8 mouse cellular contexts compared by ENCODE assay signal in the genomic region with DNA sequence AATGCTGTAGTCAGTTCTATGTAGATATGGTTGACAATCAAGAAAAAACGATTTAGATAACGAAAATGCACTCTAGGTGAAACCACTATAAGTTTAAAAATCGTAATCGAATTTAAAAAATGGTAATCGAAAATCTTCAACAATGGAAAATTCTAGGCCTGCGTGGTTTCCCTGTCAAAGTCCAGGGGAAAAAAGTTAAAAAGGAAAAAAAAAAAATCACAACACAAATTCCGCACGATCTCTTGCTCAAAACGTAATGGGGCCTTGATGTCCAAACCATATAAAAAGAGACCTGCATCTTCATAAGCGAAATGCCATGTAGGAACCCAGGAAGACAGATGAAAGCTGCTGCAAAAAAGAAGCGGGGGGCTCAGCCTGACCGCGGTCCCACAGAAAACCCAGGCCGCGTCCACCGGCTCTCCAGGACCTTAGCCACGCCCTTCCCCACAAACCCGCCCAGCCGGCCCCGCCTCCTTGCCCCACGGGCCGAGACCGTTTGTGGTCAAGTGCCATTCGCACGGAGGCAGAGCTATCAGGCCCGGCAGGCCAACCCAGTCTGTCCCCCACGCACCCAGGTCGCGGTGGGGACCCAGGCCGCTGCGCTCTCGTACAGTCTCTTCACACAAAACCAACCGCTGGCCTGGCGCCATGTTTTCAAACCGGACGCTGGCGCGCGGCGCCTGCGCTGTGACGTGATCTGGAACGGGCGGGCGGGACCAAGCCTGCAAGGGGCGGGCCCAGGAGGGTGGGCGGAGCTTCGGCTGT. TPM values are rescaled to one million over a fixed set of nuclear protein-coding genes. Genes with fewer than 3 reads are reported as not detected.
DNase-seq lines count a peak whose midpoint lies in the region; ATAC-seq and TF ChIP-seq lines count a peak whose summit lies in the region.

TSS of gene Cep72 (minus strand) at position 687 of the 765 bp plus-strand sequence.

- TF ChIP-seq CTCF in ES-Bruce4 (IDR thresholded peaks at IDR 0.05; ENCODE audit: low read depth, low read length) = no peak
- TF ChIP-seq CTCF in stomach, postnatal 0 days (IDR thresholded peaks at IDR 0.05; ENCODE audit: low read depth) = no peak

- H3K27ac ChIP-seq in ES-Bruce4 (ENCODE audit: insufficient read depth, low read length) = no peak within 1 kb of the TSS
- peak within 1 kb of the TSS; percentile 70 for H3K27ac ChIP-seq in forebrain, embryonic 14.5 days (ENCODE audit: low read depth, low read length)
- H3K27ac ChIP-seq in liver, embryonic 16.5 days (ENCODE audit: low read length) = peak within 1 kb of the TSS; percentile 92
- H3K27ac ChIP-seq in neural tube, embryonic 12.5 days = peak within 1 kb of the TSS; percentile 27; the same call in 1 of the 2 replicates
- peak within 1 kb of the TSS; percentile 86 for H3K27ac ChIP-seq in stomach, postnatal 0 days (replicated peaks)

- no peaks in the 10 kb centered on the region; the same call in 1 of the 2 replicates for H3K36me3 ChIP-seq in ES-Bruce4 (ENCODE audit: control insufficient read depth, insufficient read depth, low read length, poor library complexity, severe bottlenecking)
- peaks cover 12% of the 10 kb centered on the region; the same call in 1 of the 2 replicates for H3K36me3 ChIP-seq in forebrain, embryonic 14.5 days (ENCODE audit: control insufficient read depth, insufficient read depth, low read length)
- no peaks in the 10 kb centered on the region for H3K36me3 ChIP-seq in liver, embryonic 16.5 days (ENCODE audit: control insufficient read depth, insufficient read depth)
- peaks cover 11% of the 10 kb centered on the region; the same call in 1 of the 2 replicates for H3K36me3 ChIP-seq in neural tube, embryonic 12.5 days
- H3K36me3 ChIP-seq in stomach, postnatal 0 days (ENCODE audit: control insufficient read depth, insufficient read depth, low read length) = no peaks in the 10 kb centered on the region

- no peaks in the 10 kb centered on the region for H3K9me3 ChIP-seq in ES-Bruce4 (replicated peaks; ENCODE audit: control insufficient read depth, insufficient read depth, low read length, poor library complexity, severe bottlenecking)
- H3K9me3 ChIP-seq in forebrain, embryonic 14.5 days (replicated peaks; ENCODE audit: control insufficient read depth, low read length) = no peaks in the 10 kb centered on the region
- no peaks in the 10 kb centered on the region for H3K9me3 ChIP-seq in liver, embryonic 16.5 days (replicated peaks; ENCODE audit: control insufficient read depth, low read length)
- H3K9me3 ChIP-seq in neural tube, embryonic 12.5 days = no peaks in the 10 kb centered on the region
- no peaks in the 10 kb centered on the region for H3K9me3 ChIP-seq in stomach, postnatal 0 days (ENCODE audit: control insufficient read depth, low read length)

- TF ChIP-seq POLR2A in ES-Bruce4 (IDR thresholded peaks at IDR 0.05; ENCODE audit: insufficient read depth, low read length) = no peak

- DNase-seq in cerebellum, adult 11 months = peak; percentile 79
- peak; percentile 94 for DNase-seq in forebrain, embryonic 14.5 days (ENCODE audit: low spot score)
- peak; percentile 95 to 96 for DNase-seq in heart, postnatal 10 days
- DNase-seq in kidney, postnatal 4 days = peak; percentile 97
- DNase-seq in stomach, postnatal 0 days (ENCODE audit: low spot score) = peak; percentile 95

- no peak for TF ChIP-seq EP300 in ES-Bruce4 (IDR thresholded peaks at IDR 0.05; ENCODE audit: insufficient read depth, low read depth, low read length)
- TF ChIP-seq EP300 in stomach, postnatal 0 days (optimal IDR thresholded peaks at IDR 0.05) = no peak

- no peaks in the 10 kb centered on the region for H3K4me1 ChIP-seq in ES-Bruce4 (ENCODE audit: control insufficient read depth, insufficient read depth, low read length)
- H3K4me1 ChIP-seq in forebrain, embryonic 14.5 days (ENCODE audit: control insufficient read depth, insufficient read depth, low read length) = no peaks in the 10 kb centered on the region
- peaks cover 15% of the 10 kb centered on the region for H3K4me1 ChIP-seq in liver, embryonic 16.5 days (ENCODE audit: control insufficient read depth, low read depth, low read length)
- H3K4me1 ChIP-seq in neural tube, embryonic 12.5 days = no peaks in the 10 kb centered on the region
- H3K4me1 ChIP-seq in stomach, postnatal 0 days (replicated peaks; ENCODE audit: control insufficient read depth, insufficient read depth) = no peaks in the 10 kb centered on the region

- 4% methylated on average over 47 of the region's 48 CpGs for WGBS in forebrain, embryonic 14.5 days
- 3% methylated on average over 43 of the region's 48 CpGs for WGBS in liver, embryonic 16.5 days (ENCODE audit: insufficient replicate concordance)
- WGBS in neural tube, embryonic 12.5 days = 4% methylated on average over 48 of the region's 48 CpGs
- WGBS in stomach, postnatal 0 days = 3% methylated on average over 48 of the region's 48 CpGs

- intact Hi-C loops in heart, postnatal 10 days (cut with DNase I) = no loop called here

- ATAC-seq in forebrain, embryonic 14.5 days = peak; percentile 98
- peak; percentile 97 for ATAC-seq in liver, embryonic 16.5 days (ENCODE audit: low read depth)
- ATAC-seq in neural tube, embryonic 12.5 days (ENCODE audit: low FRiP score, low read depth) = peak; percentile 98
- ATAC-seq in stomach, postnatal 0 days (ENCODE audit: low FRiP score, low TSS enrichment) = peak; percentile 98

- peak within 1 kb of the TSS; percentile 51 for H3K4me2 ChIP-seq in forebrain, embryonic 14.5 days (ENCODE audit: low read length)
- H3K4me2 ChIP-seq in liver, embryonic 16.5 days (ENCODE audit: low read depth, low read length) = peak within 1 kb of the TSS; percentile 76
- peak within 1 kb of the TSS; percentile 60 for H3K4me2 ChIP-seq in neural tube, embryonic 12.5 days (replicated peaks)
- H3K4me2 ChIP-seq in stomach, postnatal 0 days (replicated peaks; ENCODE audit: low read depth) = peak within 1 kb of the TSS; percentile 62

- peak within 1 kb of the TSS; percentile 67 for H3K9ac ChIP-seq in ES-Bruce4 (ENCODE audit: low read depth, poor library complexity, severe bottlenecking)
- H3K9ac ChIP-seq in forebrain, embryonic 14.5 days (ENCODE audit: low read length) = peak within 1 kb of the TSS; percentile 76
- H3K9ac ChIP-seq in liver, embryonic 16.5 days (ENCODE audit: low read depth, low read length) = peak within 1 kb of the TSS; percentile 92
- peak within 1 kb of the TSS; percentile 69 for H3K9ac ChIP-seq in neural tube, embryonic 12.5 days
- peak within 1 kb of the TSS; percentile 78 for H3K9ac ChIP-seq in stomach, postnatal 0 days (ENCODE audit: low read length)

- H3K27me3 ChIP-seq in ES-Bruce4 (ENCODE audit: control insufficient read depth, insufficient read depth, low read length, poor library complexity, severe bottlenecking) = no peaks in the 10 kb centered on the region
- H3K27me3 ChIP-seq in forebrain, embryonic 14.5 days (replicated peaks; ENCODE audit: control insufficient read depth, insufficient read depth, low read length) = no peaks in the 10 kb centered on the region
- H3K27me3 ChIP-seq in liver, embryonic 16.5 days (ENCODE audit: control insufficient read depth, insufficient read depth, low read depth, low read length) = no peaks in the 10 kb centered on the region
- H3K27me3 ChIP-seq in neural tube, embryonic 12.5 days (replicated peaks) = no peaks in the 10 kb centered on the region
- H3K27me3 ChIP-seq in stomach, postnatal 0 days (ENCODE audit: control insufficient read depth, insufficient read depth, low read length) = no peaks in the 10 kb centered on the region

- H3K4me3 ChIP-seq in ES-Bruce4 (ENCODE audit: low read depth, low read length) = peak within 1 kb of the TSS; percentile 82
- H3K4me3 ChIP-seq in forebrain, embryonic 14.5 days (ENCODE audit: low read depth, low read length) = peak within 1 kb of the TSS; percentile 73
- H3K4me3 ChIP-seq in liver, embryonic 16.5 days (ENCODE audit: low read depth, low read length) = peak within 1 kb of the TSS; percentile 95
- H3K4me3 ChIP-seq in neural tube, embryonic 12.5 days = peak within 1 kb of the TSS; percentile 78
- peak within 1 kb of the TSS; percentile 77 for H3K4me3 ChIP-seq in stomach, postnatal 0 days (ENCODE audit: low read depth, low read length)

RNA-seq across cellular contexts. Expression of gene Cep72, which starts in this region (rescaled TPM):
- polyA plus RNA-seq in ES-Bruce4 (2011; ENCODE audit: insufficient read depth, insufficient read length, low read depth, missing spikeins) = 39.8 and 48.9 TPM in 2 replicates
- 11.6 and 12.5 TPM in 2 replicates for polyA plus RNA-seq in forebrain, embryonic 14.5 days (2014; fragmentation: Nextera tagmentation; extraction: Ambion mirVana)
- 1 to 10 TPM; 2.0 to 2.8 TPM for total RNA-seq in heart, postnatal 10 days (2021)
- 7.2 and 7.3 TPM in 2 replicates for polyA plus RNA-seq in liver, embryonic 16.5 days (2015; fragmentation: Nextera tagmentation; extraction: Ambion mirVana)
- 15.3 and 16.0 TPM in 2 replicates for polyA plus RNA-seq in neural tube, embryonic 12.5 days (2016; fragmentation: Nextera tagmentation; extraction: Ambion mirVana)
- 4.4 and 4.9 TPM in 2 replicates for polyA plus RNA-seq in stomach, postnatal 0 days (2015; fragmentation: Nextera tagmentation; extraction: Ambion mirVana)
